Mouse (Mus musculus) MEL (cell line): Measurements from ENCODE around the gene Slc25a33. TPM values are rescaled to one million over a fixed set of nuclear protein-coding genes. Genes with fewer than 3 reads are reported as not detected.

Experiments
- DNase-seq: peaks from one replicate; pipeline ENCODE4 v3.0.0; 2011; ENCODE audit warnings: low read depth, low spot score
- H3K27ac ChIP-seq: 2 replicates; pipeline ENCODE4 v1.5.1; 2012; ENCODE audit warnings: low read depth, mild to moderate bottlenecking, control low read depth, low read length, moderate library complexity; ENCODE audit not compliant: control insufficient read depth
- H3K27me3 ChIP-seq, 2 experiments: fragments of 150-350 bp in 1 of 2; sonication (generic) in 1 of 2; 2 replicates each; pipeline ENCODE4 v1.6.1; 2012; ENCODE audit warnings: low read length in 2 of 2, mild to moderate bottlenecking in 2 of 2, improper control_type of control experiment in 1 of 2, moderate library complexity in 1 of 2; ENCODE audit not compliant: insufficient read depth in 2 of 2, control insufficient read depth in 1 of 2
- H3K36me3 ChIP-seq, 2 experiments: 2 replicates each; pipeline ENCODE4 v1.6.1; 2012 to 2014; ENCODE audit warnings: low read length in 2 of 2, improper control_type of control experiment in 1 of 2, inconsistent platforms in 1 of 2, mild to moderate bottlenecking in 1 of 2; ENCODE audit not compliant: insufficient read depth in 2 of 2, control insufficient read depth in 1 of 2
- H3K4me1 ChIP-seq, 2 experiments: fragments of 150-350 bp in 1 of 2; sonication (generic) in 1 of 2; 2 replicates each; pipeline ENCODE4 v1.6.1; 2012; ENCODE audit warnings: low read length in 2 of 2, improper control_type of control experiment in 1 of 2, mild to moderate bottlenecking in 1 of 2; ENCODE audit not compliant: insufficient read depth in 2 of 2, control insufficient read depth in 1 of 2
- H3K4me3 ChIP-seq, 2 experiments: fragments of 150-350 bp in 1 of 2; sonication (generic) in 1 of 2; 2 replicates each; pipeline ENCODE4 v1.5.1; 2012; ENCODE audit warnings: low read depth in 2 of 2, low read length in 2 of 2, mild to moderate bottlenecking in 2 of 2, moderate library complexity in 2 of 2, control low read depth in 1 of 2, improper control_type of control experiment in 1 of 2; ENCODE audit not compliant: control insufficient read depth in 1 of 2, insufficient read depth in 1 of 2
- H3K79me2 ChIP-seq: 2 replicates; pipeline ENCODE4 v1.6.1; 2012; ENCODE audit warnings: mild to moderate bottlenecking, low read length, moderate library complexity; ENCODE audit not compliant: control insufficient read depth, poor library complexity, insufficient read depth
- H3K9ac ChIP-seq: 2 replicates; pipeline ENCODE4 v1.6.1; 2012; ENCODE audit warnings: low read depth, mild to moderate bottlenecking, control low read depth, low read length, moderate library complexity; ENCODE audit not compliant: control insufficient read depth, poor library complexity, severe bottlenecking
- H3K9me3 ChIP-seq: fragments of 150-350 bp; sonication (generic); replicated peaks from 2 replicates; pipeline ENCODE4 v1.6.1; 2012; ENCODE audit warnings: mild to moderate bottlenecking, low read length, improper control_type of control experiment, moderate library complexity; ENCODE audit not compliant: insufficient read depth
- ELF1 ChIP-seq: IDR thresholded peaks from 2 replicates; pipeline ENCODE4 v1.6.1; 2014; ENCODE audit warnings: low read depth, mild to moderate bottlenecking, inconsistent platforms, low read length, improper control_type of control experiment, moderate library complexity
- EP300 ChIP-seq, 2 experiments: IDR thresholded peaks; 2 replicates each; pipeline ENCODE4 v1.6.1; 2011; ENCODE audit warnings: improper control_type of control experiment in 2 of 2, low read length in 2 of 2, low read depth in 1 of 2, mild to moderate bottlenecking in 1 of 2
- ETS1 ChIP-seq: IDR thresholded peaks from 2 replicates; pipeline ENCODE4 v1.6.1; 2012; ENCODE audit warnings: low read depth, mild to moderate bottlenecking, inconsistent platforms, low read length, improper control_type of control experiment, moderate library complexity
- GABPA ChIP-seq: IDR thresholded peaks from 2 replicates; pipeline ENCODE4 v1.6.1; 2012; ENCODE audit warnings: low read depth, mild to moderate bottlenecking, inconsistent platforms, low read length, improper control_type of control experiment, moderate library complexity
- GATA1 ChIP-seq: IDR thresholded peaks from 2 replicates; pipeline ENCODE4 v1.6.1; 2011; ENCODE audit warnings: low read depth, low read length, improper control_type of control experiment
- HCFC1 ChIP-seq: IDR thresholded peaks from 2 replicates; pipeline ENCODE4 v1.6.1; 2012; ENCODE audit warnings: low read depth, mild to moderate bottlenecking, inconsistent platforms, low read length, improper control_type of control experiment, moderate library complexity
- MEF2A ChIP-seq: IDR thresholded peaks from 2 replicates; pipeline ENCODE4 v1.6.1; 2014; ENCODE audit warnings: low read depth, mild to moderate bottlenecking, inconsistent platforms, low read length, improper control_type of control experiment; ENCODE audit not compliant: poor library complexity, insufficient replicate concordance, severe bottlenecking; ENCODE audit errors: extremely low read depth
- MXI1 ChIP-seq: IDR thresholded peaks from 2 replicates; pipeline ENCODE4 v1.6.1; 2011; ENCODE audit warnings: mild to moderate bottlenecking, low read depth, low read length, improper control_type of control experiment
- MYC ChIP-seq: IDR thresholded peaks from 2 replicates; pipeline ENCODE4 v1.6.1; 2011; ENCODE audit warnings: low read depth, mild to moderate bottlenecking, low read length, improper control_type of control experiment, moderate library complexity
- POLR2A ChIP-seq, 2 experiments: IDR thresholded peaks; 2 replicates each; pipeline ENCODE4 v1.6.1; 2011 to 2012; ENCODE audit warnings: low read length in 2 of 2, mild to moderate bottlenecking in 2 of 2, control low read depth in 1 of 2, improper control_type of control experiment in 1 of 2, low read depth in 1 of 2, moderate library complexity in 1 of 2; ENCODE audit not compliant: control insufficient read depth in 1 of 2, insufficient read depth in 1 of 2, poor library complexity in 1 of 2
- POLR2AphosphoS2 ChIP-seq: IDR thresholded peaks from 2 replicates; pipeline ENCODE4 v1.6.1; 2011; ENCODE audit warnings: low read length, improper control_type of control experiment
- RAD21 ChIP-seq: IDR thresholded peaks from 2 replicates; pipeline ENCODE4 v1.6.1; 2011; ENCODE audit warnings: mild to moderate bottlenecking, low read depth, low read length, improper control_type of control experiment
- SIN3A ChIP-seq: IDR thresholded peaks from 2 replicates; pipeline ENCODE4 v1.6.1; 2012; ENCODE audit warnings: low read length, improper control_type of control experiment, inconsistent platforms
- SMC3 ChIP-seq: IDR thresholded peaks from 2 replicates; pipeline ENCODE4 v1.6.1; 2011; ENCODE audit warnings: low read depth, low read length, improper control_type of control experiment
- TCF12 ChIP-seq: IDR thresholded peaks from 2 replicates; pipeline ENCODE4 v1.6.1; 2014; ENCODE audit warnings: low read depth, mild to moderate bottlenecking, inconsistent platforms, low read length, improper control_type of control experiment, moderate library complexity
- USF1 ChIP-seq: IDR thresholded peaks from 2 replicates; pipeline ENCODE4 v1.6.1; 2014; ENCODE audit warnings: low read depth, mild to moderate bottlenecking, inconsistent platforms, low read length, improper control_type of control experiment, moderate library complexity
- ZKSCAN1 ChIP-seq: IDR thresholded peaks from 2 replicates; pipeline ENCODE4 v1.6.1; 2012; ENCODE audit warnings: low read depth, mild to moderate bottlenecking, inconsistent platforms, low read length, improper control_type of control experiment, moderate library complexity
- ZMIZ1 ChIP-seq: IDR thresholded peaks from 2 replicates; pipeline ENCODE4 v1.6.1; 2012; ENCODE audit warnings: low read depth, mild to moderate bottlenecking, inconsistent platforms, low read length, improper control_type of control experiment, moderate library complexity
- ZNF384 ChIP-seq: IDR thresholded peaks from 2 replicates; pipeline ENCODE4 v1.6.1; 2012; ENCODE audit warnings: low read depth, mild to moderate bottlenecking, inconsistent platforms, low read length, improper control_type of control experiment
- polyA plus RNA-seq, 2 experiments: library from polyadenylated mRNA; stranded (reverse) in 1 of 2; unstranded in 1 of 2; fragments of >175 nt in 1 of 2; fragments of >200 nt in 1 of 2; gene quantifications; 2 replicates each; pipeline versions ENCODE4 v1.2.1 to v1.2.4; 2012; ENCODE audit warnings: low replicate concordance in 2 of 2, low read depth in 1 of 2; ENCODE audit not compliant: insufficient read length in 2 of 2, insufficient read depth in 1 of 2, missing spikeins in 1 of 2
- total RNA-seq: library from RNA; depleted of rRNA; stranded (reverse); fragments of 300-350 nt; gene quantifications from 2 replicates; pipeline ENCODE4 v1.2.3, GENCODE M21; 2012

The Slc25a33 gene
- total and polyA plus RNA-seq, 3 experiments = 20.6 to 103 (median 24.8) TPM

GRCm38 (mm10) chr4:149734246-149734645 lies 39.8 kb downstream of the Slc25a33 start:
- Histone ChIP-seq H3K4me1 (peaks cover 2 to 7% of the 10 kb centered on the region in 2 experiments; a peak in 2 of 4 replicates), H3K9me3 (no peaks in the 10 kb centered on the region), H3K36me3 (peaks cover 0 to 4% of the 10 kb centered on the region in 2 experiments; a peak in 2 of 4 replicates), H3K27me3 (no peaks in the 10 kb centered on the region), H3K4me3 (no peak overlapping the region), H3K27ac (no peak overlapping the region), H3K9ac (no peak overlapping the region), H3K79me2 (peaks cover 54% of the 10 kb centered on the region)
- TF ChIP-seq SMC3 (no peak), ZNF384 (no peak), ZKSCAN1 (no peak), ELF1 (no peak), POLR2A (IDR thresholded peaks at IDR 0.05; ENCODE audit: control insufficient read depth in 1 of 2, insufficient read depth in 1 of 2, low read depth in 1 of 2, low read length in 2 of 2, poor library complexity in 1 of 2) (no peak), EP300 (IDR thresholded peaks at IDR 0.05; ENCODE audit: low read depth in 1 of 2, low read length in 2 of 2) (no peak), MYC (no peak), POLR2AphosphoS2 (no peak), HCFC1 (no peak)
- DNase-seq = no peak

- H3K27ac ChIP-seq = no peak overlapping the region
- peaks cover 54% of the 10 kb centered on the region for H3K79me2 ChIP-seq
- H3K4me1 ChIP-seq = peaks cover 2 to 7% of the 10 kb centered on the region in 2 experiments; a peak in 2 of 4 replicates
- H3K36me3 ChIP-seq = peaks cover 0 to 4% of the 10 kb centered on the region in 2 experiments; a peak in 2 of 4 replicates
- no peaks in the 10 kb centered on the region for H3K9me3 ChIP-seq
- no peak overlapping the region for H3K4me3 ChIP-seq
- H3K9ac ChIP-seq = no peak overlapping the region
- no peak for TF ChIP-seq GATA1
- TF ChIP-seq GABPA = no peak
- no peak for TF ChIP-seq ZKSCAN1
- TF ChIP-seq POLR2AphosphoS2 = no peak
- TF ChIP-seq ZMIZ1 = no peak
- TF ChIP-seq TCF12 = no peak
- no peak for TF ChIP-seq SIN3A
- no peak for TF ChIP-seq MEF2A
- no peak for TF ChIP-seq MXI1
- TF ChIP-seq USF1 = no peak
- no peak for TF ChIP-seq ETS1
- TF ChIP-seq SMC3 = no peak
- TF ChIP-seq RAD21 = no peak
- no peak for TF ChIP-seq EP300 (IDR thresholded peaks at IDR 0.05; ENCODE audit: low read depth in 1 of 2, low read length in 2 of 2)
- H3K27me3 ChIP-seq = no peaks in the 10 kb centered on the region
- DNase-seq = no peak
These were observed 40.3 kb downstream of the Slc25a33 start for GRCm38 (mm10) chr4:149733748-149734147.
